Mouse (Mus musculus) retina, embryonic 14.5 days (tissue): ENCODE results near the gene Lrrk1.
A peak's percentile ranks its signal among the peaks of the same experiment; 100 is the strongest.

Experiments used
- DNase-seq: peaks from one replicate; pipeline ENCODE4 v3.0.0-alpha.2; 2015; ENCODE audit warnings: low spot score

The Lrrk1 gene

DNA sequence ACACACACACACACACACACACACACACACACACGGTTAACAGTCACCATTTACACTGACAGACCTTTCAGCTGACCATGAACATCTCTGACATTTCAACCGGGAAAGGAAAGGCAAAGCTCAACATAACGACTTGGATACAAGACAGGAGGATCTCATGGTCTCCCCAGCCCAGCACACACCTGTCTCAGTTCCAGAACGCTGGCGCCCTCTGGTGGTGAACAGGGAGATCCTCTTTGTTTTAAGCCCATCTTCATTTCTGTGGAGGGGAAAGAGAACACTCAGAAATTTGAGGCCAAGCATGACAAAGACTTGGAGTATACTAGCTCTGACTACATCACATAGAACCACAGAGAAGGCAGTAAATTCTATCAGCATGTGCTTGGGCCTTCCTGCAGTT lies 87.5 kb downstream of the Lrrk1 start:
- DNase-seq = peak; percentile 85

DNA sequence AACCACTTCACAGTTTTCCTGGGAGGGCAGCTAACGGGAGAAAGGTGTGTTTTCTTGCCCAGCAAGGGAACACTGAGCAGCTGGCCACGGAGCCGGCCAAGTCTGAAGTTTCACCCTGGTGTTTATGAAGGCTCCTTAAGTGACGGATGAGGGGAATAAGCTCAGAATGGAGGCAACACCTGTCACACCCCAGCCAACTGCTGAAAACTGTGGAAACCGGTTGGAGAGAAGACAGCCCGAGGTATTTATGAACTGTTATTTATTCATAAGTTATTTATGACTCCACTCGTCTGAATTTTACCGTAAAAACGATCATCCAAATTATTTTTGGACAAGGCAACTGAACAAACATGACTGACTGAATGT lies 90.5 kb downstream of the Lrrk1 start:
- no peak for DNase-seq

DNA sequence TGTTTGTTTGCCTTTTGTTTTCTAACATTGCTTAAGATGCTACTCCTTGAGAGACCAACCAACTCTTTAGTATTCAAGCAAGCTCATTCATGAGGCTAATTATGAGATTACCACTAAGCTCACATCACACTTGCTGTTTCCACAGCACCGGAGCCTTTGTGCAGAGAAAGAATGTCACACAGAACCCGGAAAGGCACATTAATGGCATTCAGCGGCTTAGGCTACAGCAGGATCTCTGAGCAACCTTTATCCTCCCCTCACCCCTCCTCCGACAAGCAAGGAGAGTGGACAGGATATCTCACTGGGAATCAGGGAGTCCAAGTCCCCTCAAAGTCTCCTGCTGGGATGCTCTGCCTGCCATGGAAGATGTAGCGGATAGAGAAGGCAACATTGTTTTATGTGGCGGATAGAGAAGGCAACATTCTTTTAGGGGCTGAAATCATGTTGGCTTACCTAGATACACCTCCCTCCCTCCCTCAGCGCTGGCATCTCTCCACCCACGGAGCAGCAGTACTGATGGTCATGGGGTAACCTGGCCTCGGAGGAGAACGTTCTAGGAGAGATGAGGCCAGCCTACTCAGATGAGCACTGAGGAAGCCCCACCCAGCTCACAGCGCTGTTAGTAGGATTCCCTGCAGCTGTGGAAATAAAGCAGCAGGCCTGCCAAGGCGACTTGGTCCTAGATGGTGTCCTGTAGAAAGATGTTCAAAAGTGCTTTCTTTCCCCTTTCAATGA lies 91.1 kb downstream of the Lrrk1 start:
- DNase-seq = no peak

DNA sequence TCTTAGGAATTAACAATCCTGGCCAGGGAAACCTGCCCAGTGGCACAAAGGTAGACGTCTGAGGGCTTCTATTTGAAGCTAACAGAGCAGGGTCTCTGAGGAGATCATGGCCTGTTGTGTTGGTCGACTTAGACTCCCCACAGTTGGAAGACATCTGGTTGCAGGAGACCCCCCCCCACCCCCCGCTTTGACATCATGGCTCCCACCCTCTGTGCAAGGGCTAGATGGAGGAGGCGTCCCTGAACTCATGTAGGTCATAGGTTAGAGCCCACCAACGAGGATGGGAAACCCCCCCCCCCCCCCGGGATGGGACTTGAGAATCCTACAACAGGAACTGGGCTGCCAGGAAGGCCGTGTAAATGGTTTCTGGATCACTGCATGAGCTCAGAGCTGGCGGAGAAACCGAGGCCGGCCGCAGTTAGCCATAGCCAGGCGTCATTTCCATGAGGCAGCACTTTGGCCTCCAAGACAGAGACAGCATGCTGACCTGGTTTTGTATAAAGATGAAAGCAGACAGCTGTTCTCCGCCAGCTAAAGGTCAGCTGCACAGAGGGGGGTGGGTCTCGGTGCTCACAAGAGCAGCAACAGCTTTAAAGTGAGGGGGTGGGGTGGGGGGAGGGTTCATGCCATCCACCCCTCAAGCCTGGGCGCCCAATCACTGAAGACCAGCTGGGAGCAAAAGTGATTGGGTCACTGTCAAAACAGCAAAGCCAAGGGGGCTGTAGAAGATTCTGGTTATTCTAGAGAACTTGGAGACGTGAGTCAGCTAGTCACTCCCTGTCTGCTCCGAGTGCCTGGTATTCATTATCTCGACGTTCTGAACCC lies 95.4 kb downstream of the Lrrk1 start:
- DNase-seq = peak; percentile 79

DNA sequence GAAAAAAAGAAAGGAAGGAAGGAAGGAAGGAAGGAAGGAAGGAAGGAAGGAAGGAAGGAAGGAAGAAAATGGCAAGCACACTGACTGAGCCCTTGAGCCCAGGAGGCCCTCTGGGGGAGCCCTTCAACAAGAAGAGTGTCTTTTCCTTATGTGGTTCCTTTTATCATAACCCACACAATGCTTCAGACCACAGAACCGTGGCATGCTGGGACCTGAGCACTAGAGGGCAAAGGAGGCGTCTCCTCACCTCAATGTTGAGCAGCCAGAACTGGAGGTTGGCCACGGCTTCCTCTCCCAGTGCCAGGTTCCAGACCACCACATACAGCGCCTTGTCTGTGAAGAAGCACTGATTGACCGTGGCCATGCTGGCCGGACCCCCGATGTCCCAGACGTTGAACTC lies 96.1 kb downstream of the Lrrk1 start:
- DNase-seq = no peak

DNA sequence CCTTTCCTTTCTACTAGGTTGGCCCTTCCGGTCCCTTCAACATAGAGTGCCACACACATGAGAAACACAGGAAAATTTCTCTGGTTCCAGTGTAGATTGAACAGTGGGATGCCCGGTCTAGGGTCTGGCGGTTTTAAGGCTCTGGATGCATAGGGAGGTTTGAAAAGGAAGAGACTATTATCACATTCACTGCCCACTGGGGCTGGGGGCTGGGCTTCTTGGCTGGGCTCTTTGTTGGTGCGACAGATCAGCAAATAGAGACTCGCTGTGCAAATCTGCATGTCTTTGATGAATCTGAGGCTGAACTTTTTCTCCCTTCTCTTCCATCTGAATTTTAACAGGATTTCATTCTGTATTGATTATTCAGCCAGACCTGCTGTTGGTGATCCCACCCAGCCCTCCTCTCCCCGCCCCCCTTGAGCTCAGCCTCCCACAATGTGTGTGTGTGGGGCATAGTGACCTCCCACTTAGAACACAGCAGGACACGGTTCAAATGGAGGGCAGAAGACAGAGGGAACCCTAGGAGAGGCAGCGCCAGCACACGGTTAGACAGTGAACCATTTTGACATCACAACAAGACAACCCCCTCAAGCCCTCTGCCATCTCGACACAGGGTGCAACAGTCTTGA lies 105.1 kb downstream of the Lrrk1 start:
- peak; percentile 55 for DNase-seq

DNA sequence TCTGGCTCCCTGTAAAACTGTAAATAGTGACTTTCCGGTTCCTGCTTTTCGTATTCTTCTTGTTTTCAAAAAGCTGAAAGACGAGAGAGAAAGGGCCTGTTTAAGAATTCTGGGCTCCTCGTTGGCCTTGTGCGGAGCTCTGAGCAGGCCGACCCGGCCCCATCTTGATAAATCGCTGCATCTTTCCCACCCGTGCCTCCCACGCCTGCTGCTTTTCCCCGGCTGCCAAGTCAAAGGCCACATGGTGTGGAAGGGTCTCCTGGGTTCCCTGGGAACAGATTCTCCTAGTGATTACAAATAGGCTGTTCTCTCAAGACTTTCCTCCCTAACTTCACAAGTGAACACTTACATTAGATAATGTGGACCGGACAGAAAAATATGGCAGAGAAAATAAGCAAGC lies 105.9 kb downstream of the Lrrk1 start:
- DNase-seq = no peak

DNA sequence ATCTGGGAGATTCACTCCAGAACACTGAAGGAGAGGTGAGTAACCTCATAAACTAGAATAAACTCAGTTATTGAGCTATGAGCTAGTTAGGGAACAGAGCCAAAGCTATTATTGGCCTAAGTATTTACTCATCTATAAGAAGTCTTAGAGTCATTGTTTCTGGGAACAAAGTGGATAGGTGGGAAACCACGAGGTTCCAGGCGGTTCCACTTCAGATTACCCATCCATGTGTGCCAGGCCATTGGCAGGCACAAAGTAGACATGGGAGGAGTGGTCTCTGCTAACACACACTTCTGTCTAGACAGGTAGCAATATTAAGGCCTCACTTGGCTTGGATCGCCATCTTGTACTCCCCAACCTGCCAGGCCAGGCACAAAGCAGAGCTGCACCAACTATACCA lies 110.1 kb downstream of the Lrrk1 start:
- DNase-seq = no peak

DNA sequence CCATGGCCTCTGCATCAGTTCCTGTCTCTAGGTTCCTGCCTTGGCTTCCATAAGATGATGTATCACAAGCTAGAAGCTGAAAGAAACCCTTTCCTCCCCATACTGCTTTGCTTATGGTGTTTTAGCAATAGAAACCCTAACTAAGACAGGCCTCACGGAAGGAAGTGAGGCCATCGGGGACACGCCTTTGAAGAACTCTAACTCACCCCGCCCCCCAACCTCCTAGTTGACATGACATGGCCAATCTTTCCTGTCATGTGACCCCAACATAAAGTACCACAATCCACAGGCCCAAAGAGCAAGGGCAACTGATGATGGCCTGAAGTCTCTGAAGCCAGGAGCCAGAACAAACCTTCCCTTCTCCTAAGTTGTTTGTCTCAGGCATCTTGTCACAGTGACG lies 114.7 kb downstream of the Lrrk1 start:
- DNase-seq = no peak

DNA sequence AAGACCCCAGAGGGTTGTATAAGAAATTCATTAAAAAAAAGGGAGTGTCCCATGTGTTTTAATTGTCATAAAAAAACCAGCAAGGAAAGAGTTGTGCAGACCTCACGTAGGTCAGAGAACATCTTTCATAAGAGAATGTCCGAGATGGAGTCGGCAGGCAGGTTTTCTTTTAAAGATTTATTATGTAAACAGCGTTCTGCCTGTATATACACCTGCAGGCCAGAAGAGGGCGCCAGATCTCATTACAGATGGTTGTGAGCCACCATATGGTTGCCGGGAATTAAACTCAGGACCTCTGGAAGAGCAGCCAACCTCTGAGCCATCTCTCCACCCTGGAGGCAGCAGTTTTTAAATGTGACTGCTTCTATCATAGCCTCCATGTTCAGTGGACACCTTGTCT lies 116.9 kb downstream of the Lrrk1 start:
- DNase-seq = no peak

DNA sequence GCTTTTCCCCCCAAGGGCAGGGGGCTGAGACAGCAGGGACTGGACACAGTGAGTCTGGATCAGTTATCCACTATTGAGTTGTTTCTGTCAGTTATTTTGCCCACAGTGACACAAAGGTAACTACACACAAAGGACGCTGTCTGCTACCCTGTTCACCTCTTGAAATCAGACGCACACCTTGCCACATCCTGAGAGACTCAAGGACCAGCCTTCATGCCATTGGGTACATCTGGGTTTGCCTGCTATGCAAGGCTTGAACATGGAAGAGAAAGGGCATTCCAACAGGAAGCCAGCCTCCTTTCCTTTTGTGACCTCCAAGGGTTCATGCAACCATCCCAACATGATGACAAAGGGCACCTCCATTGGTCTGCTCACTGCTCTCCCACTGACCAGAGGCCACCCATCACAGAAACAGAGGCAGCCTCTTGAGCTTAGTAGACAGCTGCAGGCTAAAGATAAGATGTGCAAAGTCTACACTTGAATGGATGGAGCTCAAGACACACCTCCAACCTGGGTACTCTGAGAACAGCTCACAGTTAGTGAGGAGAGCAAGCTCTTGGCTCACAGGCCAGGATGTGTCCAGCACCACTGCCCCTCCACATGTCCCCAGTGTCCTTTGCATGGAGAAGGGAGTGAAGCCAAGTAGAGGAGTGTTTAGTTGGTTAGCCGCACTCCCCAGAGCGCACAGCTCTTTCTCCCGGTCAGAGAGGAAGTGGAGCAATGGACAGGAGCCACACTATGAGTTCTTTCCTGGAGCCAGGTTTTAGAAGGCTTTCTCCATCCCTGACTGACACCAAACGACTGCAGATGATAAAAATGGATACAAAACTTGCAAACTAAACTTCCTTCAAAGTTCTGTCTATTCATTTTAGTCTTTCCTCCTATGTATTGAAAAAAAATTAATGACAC lies 121.0 kb downstream of the Lrrk1 start:
- no peak for DNase-seq

DNA sequence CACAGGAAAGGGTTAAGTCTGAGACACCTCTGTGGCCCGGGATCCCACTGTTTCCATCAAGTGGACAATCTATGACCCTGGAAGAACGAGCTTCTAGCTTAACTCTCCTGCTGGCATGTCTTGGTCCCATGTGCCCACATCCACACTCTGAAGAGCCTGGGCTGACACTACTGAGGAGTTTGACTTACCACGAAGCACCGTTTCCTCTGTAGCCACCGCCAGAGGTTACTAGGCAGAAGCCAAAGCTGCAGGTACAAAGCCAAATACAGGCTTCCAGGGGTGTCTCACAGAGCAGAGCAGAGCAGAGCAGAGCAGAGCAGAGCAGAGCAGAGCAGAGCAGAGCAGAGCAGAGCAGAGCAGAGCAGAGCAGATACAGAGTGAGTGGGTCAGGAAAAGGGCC lies 124.7 kb downstream of the Lrrk1 start:
- DNase-seq = no peak

DNA sequence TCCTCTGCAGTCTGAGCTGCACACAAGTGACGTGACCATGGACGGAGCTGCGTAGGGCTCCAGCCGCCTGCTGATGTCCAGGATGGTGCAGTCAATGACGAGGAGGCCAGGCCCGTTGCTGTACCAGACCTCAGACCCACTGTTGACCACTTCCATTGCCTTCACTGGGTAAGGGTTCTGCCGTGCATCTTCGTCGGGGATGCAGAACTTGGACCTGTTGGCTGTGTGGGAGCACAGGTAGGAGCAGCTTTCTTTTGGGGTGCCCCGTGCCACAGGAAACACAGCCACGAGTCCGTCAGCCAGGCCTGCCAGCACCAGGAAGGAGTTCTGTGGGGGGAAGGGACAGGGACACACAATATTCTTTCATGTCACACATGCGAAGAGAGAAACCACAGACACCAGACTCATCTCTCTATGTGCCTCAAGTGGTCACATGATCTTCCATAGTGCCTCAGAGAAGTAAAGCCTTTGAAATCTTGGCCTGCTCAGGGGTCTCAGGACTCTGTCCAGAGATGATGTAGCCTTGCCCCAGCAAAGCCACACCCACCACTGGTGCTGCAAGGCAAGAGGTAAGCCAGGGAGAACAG lies 125.5 kb downstream of the Lrrk1 start:
- DNase-seq = no peak

DNA sequence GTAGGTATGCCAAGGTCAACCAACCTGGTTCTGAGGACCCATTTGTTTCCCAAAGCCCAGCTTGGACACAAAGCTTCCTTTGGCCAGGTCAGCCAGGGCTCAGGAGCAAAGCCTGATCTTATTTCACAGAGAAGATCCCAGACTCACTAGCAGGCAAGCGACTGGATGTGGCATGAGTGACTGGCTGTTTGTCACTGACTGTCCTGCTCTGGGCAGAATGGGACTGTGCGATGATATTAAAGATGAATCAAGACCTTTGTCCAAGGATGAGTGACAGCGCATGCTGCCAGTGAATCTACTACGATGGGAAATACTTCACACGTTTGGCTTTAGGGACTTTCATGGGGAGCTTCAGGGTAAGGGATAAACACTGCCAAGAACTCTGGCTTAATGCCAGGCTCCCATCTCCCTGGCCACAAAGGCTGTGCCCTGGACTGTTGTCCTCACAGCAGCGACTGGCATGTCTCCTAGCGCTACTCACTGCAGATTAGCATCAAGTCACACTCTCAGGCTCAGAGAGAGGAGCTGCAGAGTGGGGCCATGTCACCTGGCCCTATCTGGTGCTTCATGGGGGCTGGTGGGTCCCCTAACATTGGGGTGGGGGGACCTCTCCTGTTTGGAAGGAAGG lies 127.3 kb downstream of the Lrrk1 start:
- no peak for DNase-seq

DNA sequence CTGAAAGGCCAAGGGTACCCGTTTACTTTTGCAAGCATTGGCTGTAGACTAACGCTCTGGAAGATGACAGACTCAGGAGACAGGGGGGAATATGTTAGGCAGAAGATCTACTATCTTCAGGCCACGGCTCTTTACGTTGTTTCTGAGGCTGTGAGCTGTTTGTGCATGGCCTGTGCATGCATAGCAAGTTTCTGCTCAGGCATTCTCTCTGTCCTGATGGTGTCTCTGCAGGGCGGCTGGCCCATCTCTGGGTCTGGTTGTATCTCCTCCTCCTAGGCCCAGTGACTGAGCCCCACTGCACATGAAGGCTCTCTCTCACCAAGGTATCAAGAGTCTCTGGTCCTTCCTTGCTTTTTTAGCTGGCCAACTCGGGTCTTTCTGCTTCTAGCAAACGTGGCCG lies 127.9 kb downstream of the Lrrk1 start:
- DNase-seq = no peak

DNA sequence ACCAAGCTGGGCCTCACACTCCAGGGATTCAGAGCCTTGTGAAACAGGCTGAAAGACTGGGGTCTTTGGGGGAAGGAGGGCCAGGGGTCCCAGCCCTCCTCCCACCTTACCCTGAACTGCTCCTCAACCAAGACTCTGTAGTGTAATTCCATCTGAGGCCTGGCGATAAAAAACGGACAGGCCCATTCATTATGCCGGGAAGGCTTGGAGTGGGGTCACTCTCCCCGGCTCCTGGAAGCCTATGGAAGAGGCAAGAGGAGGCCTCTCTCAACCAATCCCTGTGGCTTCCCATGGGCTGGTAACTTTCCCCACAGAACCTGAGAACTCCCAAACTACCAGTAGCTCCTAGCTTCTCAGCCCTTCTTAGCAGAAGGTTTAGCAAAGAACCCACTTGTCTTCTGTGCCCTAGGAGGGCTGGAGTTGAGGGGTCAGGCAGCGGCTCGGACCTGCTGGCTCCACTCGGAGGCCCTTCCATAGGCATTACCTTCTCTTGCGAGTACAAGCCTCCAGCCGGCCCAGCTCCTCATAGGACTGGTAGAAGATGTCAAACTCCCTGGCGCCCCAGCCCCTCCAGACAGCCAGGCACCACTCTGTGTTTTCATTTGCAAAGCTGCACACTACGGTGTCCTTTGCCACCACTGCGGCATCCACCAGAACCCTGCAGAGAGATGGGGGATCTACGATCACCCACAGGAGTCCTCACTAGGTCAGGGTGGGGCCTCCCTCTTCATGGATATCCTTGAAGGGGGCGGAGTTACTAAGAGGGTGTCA lies 128.5 kb downstream of the Lrrk1 start:
- no peak for DNase-seq

DNA sequence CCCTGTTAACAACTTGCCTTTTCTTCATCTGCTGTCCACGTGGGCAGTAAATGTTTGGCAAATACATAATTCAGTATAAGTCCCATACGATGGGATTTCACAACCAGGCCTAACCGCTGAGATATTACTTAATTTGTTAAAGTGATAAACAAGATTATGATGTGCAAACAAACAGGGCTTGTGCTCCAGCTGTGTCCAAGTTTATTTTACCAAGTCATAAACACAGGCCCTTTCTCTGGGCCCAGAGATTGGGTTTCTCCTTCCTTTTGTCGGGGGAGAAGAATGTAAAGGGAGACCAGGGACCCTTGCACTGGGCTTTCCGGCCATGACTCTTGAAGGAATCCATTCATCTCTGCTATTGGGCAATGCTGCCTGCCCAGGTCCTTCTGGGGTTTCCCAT lies 129.2 kb downstream of the Lrrk1 start:
- no peak for DNase-seq

DNA sequence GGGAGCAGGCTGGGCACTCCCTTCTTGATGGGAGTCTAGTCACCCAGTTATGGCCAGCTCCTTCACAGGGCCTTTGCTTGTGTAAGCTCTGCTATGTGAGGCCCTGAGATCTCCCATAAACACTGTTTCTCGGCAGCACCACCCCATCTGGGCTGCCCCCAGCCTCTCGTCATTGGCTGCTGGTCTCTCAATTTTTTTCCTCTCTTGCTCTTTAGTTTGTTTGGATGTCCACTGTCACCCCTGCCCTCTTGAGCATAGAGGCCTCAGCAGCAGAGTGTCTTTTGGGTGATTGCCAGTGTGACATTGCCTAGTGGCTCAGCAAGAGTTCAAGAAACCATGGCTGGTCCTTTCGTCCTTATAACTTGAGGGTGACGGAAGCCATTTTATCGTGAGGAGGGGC lies 130.9 kb downstream of the Lrrk1 start:
- DNase-seq = no peak

DNA sequence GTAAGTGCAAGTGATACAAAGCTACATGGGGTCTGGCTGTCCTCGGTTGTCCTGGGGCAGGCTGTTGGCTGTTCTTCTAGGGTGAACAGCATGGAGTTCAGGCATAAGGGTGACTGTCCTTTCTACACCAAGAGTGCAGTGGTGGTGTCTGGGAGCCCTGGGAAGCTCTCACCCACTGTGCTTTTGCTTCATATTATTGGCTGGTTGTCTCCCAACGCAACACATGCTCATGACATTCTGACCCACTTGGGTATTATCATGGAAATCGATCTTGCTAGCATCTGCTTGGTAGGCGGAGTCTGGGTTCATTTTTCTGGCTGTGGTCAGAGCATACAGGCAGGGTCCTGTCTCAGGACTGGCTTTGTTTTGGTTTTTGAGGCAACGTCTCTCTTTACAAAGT lies 131.7 kb downstream of the Lrrk1 start:
- DNase-seq = no peak

DNA sequence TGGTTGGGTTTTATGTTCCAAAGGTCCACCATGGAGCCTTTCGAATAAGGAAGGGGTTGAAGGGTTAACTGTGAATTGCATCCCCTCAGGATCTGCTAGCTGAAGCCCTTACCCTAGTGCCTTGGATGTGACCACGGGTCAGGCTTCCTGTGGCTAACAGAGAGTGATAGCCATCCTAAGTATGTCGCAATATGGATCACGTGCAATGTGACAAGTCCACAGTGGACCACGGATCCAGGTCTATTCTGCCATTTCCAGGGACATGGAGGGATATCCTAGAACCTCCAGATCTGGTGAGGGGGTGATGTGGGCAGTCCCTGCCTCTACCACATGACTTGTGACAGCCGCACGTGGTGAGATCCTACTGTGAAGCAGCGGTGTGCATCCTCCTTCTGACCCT lies 133.2 kb downstream of the Lrrk1 start:
- DNase-seq = no peak
